Mouse (Mus musculus): Measurements from ENCODE around the gene Unc93a2.
A peak's percentile ranks its signal among the peaks of the same experiment; 100 is the strongest.
"Not testable (repeated sequence)": the region's sequence is repeated elsewhere in the genome, so short reads cannot be mapped to it uniquely, and the experiment has no call there.

Gene Unc93a2

GRCm38 (mm10) chr17:7369401-7369800 lies 15.9 kb downstream of the Unc93a2 start:
- DNase-seq = not testable (repeated sequence)

GRCm38 (mm10) chr17:7366676-7367374 lies 18.4 kb downstream of the Unc93a2 start:
- DNase-seq = peak; percentile 14

GRCm38 (mm10) chr17:7366265-7366664 lies 19.0 kb downstream of the Unc93a2 start:
- not testable (repeated sequence) for DNase-seq

- not testable (repeated sequence) for DNase-seq
Observed at GRCm38 (mm10) chr17:7365615-7366014, 19.6 kb downstream of the Unc93a2 start.

GRCm38 (mm10) chr17:7360749-7361465 lies 24.4 kb downstream of the Unc93a2 start:
- DNase-seq = not testable (repeated sequence)

GRCm38 (mm10) chr17:7359806-7360205 lies 25.5 kb downstream of the Unc93a2 start:
- DNase-seq = not testable (repeated sequence)

GRCm38 (mm10) chr17:7352596-7352995 lies 32.7 kb downstream of the Unc93a2 start, which contains the start of gene Ttll2:
Ttll2 (minus strand) TSS chr17:7352696.
- not testable (repeated sequence) for DNase-seq

GRCm38 (mm10) chr17:7348765-7349164 lies 36.5 kb downstream of the Unc93a2 start:
- not testable (repeated sequence) for DNase-seq

- DNase-seq = not testable (repeated sequence)
Observed at GRCm38 (mm10) chr17:7337381-7337780, 47.9 kb downstream of the Unc93a2 start.

GRCm38 (mm10) chr17:7332745-7333144 lies 52.5 kb downstream of the Unc93a2 start:
- DNase-seq = not testable (repeated sequence)

- not testable (repeated sequence) for DNase-seq
Observed at GRCm38 (mm10) chr17:7326415-7326814, 58.8 kb downstream of the Unc93a2 start.

- not testable (repeated sequence) for DNase-seq
Observed at GRCm38 (mm10) chr17:7324346-7324745, 60.9 kb downstream of the Unc93a2 start, which contains the start of gene Tcp10a. Tcp10a (plus strand) TSS chr17:7324646.

GRCm38 (mm10) chr17:7319789-7320188 lies 65.5 kb downstream of the Unc93a2 start:
- not testable (repeated sequence) for DNase-seq

- not testable (repeated sequence) for DNase-seq
Observed at GRCm38 (mm10) chr17:7315693-7316382, 69.4 kb downstream of the Unc93a2 start.
